Mouse (Mus musculus): ENCODE results near the gene 4930563M21Rik.
"Not testable (repeated sequence)": the region's sequence is repeated elsewhere in the genome, so short reads cannot be mapped to it uniquely, and the experiment has no call there.

Gene 4930563M21Rik

DNA sequence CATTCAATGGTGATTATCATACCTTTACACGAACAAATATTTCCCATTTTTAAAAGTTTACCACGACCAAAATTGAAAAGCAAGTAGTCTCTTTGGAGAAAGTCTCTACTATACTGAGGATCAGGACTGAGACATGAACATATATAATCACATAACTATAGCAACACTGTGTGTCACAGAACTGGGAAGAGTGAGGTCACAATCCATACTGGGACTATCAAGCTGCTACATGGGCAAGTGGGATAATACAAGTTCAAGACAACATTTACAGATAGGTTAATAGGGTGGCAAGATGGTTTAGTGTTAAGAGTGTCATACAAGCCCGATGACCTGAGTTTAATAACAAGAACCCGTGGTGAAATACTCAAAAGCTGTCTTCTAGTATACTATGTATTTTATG, at the start of gene 4930563M21Rik:
TSS of gene 4930563M21Rik (minus strand) at position 101 of the 400 bp plus-strand sequence.
- DNase-seq (ENCODE audit: low spot score): no peak

DNA sequence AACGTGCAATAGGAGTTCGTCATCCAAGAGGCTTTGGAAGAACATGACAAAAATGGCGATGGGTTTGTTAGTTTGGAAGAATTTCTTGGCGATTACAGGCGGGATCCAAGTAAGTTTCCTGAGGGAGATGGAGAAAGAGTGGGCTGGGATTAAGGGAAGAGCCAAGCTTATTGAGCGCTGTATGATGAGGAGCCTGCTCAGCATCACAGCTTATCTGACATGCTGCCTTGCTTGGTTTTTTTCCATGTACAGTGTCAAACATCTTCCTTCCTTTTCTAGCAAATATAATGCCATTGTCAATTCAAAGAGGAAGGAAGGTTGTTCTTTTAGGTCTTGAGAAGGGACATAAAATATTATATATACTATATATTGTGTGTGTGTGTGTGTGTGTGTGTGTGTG, 45.8 kb upstream of the 4930563M21Rik start:
- DNase-seq (ENCODE audit: low spot score): no peak

DNA sequence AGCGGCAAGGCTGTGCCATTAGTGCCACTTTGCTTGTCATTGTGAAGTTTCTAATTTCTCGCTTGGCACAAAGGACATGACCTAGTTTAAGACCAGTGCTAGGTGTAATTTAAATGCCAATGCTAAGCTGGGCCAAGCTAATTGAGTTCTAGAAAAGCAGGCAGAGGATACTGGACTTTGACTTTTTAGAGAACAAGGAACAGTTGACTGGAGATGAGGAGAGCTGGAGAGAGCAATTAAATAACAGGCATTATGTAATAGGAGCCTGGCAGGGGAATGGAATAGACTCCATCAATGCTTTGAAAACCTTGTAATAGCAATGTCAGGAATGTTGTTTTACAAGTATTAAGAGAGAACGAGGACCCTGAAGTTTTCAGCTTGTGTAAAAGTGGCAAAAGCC, 43.4 kb upstream of the 4930563M21Rik start:
- no peak for DNase-seq (ENCODE audit: low spot score)

DNA sequence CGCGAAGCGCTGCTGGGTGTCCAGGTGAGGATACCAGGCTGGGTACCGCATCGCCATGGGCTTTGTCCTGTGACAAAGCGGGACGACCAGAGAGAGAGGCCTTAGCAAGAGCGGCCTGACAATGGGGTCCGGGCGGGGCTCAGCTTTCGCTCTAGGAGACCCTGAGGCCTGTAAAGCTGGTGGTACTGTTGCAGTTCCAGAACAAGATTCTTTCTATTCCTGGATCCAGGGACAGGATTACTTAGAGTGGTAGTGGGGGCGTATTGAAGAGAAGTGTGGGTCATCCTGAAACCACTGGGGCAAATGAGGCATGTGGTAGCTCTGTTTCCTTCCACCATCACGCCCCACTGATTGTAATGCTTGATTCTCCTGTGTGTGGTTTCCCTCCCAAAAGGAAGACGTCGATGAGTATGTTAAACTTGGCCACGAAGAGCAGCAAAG, 31.9 kb upstream of the 4930563M21Rik start:
- DNase-seq (ENCODE audit: low spot score): no peak

DNA sequence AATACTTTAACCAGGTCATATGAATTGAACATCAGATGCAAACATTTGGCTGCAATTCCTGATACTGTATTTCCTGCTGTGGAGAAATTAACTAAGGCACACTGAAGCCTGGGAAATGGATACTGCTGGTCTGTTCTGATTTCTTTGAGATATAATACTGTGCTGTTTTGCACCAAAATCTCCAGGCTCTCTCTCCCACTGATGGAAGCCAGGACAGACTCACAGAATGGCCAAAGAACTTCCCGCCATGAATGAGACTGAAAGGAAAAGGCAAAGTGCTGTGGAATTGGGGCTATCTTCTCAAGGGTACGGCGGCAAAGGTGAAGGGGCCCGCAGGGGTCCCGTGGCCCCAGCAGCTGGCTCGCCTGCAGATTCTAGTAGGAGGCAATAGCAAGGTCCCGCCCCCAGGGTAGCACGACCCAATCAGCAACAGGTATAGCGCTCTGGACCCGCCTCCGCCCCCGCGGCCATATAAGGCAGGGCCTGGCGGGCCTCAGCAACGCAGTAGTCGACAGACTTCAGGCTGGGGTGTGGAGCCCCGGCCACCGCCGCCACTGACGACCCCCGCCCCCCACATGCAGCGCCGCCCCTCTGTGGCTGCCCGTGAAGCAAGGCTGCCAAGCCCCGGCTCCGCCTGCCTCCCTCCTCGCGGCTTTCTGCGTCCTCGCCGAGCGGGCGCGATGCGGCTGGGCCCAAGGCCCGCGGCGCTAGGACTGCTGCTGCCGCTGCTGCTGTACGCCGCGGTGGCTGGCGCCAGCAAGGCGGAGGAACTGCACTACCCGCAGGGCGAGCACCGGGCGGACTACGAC, 31.2 kb upstream of the 4930563M21Rik start, which contains the start of gene Rcn2:
TSS of gene Rcn2 (plus strand) at position 474 of the 809 bp plus-strand sequence.
- DNase-seq (ENCODE audit: low spot score): peak; percentile 96

- DNase-seq (ENCODE audit: low spot score): no peak
These were observed 21.9 kb upstream of the 4930563M21Rik start for GRCm38 (mm10) chr9:56032219-56032618.

DNA sequence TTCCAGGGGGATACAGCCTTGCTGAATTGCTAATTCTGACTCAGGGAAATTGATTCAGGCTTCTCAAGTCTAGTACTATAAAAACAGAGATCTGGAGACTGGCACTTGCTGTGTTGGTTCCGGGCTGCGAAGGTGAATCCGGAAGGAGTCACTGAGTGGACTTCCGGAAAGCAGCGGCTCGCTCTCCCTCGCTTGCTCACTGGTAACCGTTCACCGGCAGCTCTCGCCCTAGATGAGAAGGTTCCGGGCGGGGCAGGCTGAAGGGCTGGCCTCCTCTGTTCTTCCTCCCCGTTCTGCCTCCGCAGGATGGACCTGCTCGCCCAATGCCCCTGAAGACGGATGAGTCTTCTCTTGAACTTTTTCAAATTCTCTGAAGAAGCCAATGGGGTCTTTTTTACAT, 16.9 kb upstream of the 4930563M21Rik start:
- no peak for DNase-seq (ENCODE audit: low spot score)

GRCm38 (mm10) chr9:56024772-56025171, 14.4 kb upstream of the 4930563M21Rik start:
- DNase-seq (ENCODE audit: low spot score): peak; percentile 35

DNA sequence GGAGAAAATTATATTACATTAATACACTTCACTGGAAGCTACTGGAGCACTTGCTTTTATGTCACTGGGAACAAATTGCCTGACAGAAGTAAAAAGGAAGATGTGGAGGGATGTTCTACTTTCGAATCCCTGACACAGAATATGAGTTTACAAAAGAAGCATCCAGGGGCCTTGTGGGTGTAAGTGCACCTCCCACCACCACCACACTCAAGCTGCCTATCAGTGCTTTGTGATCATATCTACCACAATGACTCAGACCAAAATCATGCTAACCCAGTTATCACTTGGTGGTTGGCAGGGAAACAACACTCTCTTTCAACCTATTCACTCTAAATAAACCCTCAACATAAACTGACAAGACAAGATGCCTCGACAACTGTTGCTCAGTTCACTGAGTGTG, 5.7 kb downstream of the 4930563M21Rik start:
- not testable (repeated sequence) for DNase-seq (ENCODE audit: low spot score)

DNA sequence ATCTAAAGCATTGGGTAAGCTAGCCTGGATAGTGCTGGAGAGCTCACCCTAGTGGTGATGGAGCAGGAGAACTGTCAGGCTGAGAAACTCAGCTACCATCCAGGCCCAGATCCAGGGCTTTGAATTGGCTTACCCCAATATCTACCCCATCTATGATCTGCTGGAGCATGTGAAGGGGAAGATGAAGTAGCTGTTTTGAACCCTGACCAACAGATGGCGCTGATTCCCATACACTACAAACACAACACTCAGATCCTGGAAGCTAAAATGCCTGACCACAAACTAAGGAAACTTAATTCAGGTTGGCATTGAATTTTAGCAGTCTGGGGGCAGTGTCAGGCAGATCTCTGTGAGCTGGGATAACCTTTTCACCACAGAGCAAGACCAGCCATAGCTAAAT, 63.5 kb downstream of the 4930563M21Rik start:
- DNase-seq (ENCODE audit: low spot score): peak; percentile 43

DNA sequence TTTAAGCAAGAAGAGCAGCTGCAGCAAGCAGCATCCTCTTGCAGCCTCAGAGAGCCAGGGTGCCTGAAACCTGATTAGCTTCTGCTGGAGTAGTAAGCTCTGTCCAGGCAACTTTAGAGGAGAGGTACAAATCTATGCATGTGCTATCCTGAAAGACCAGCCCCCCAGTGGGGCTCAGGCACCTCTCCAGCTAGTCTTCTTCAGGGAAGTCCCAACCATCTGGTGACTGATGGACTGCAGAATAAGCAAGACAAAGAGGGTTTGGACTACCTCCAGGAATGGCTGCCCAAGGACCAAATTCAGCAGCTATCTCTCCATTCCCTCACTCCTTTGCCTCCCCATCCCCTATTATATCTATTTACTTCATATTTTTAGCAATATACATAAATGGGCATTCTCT, 69.0 kb downstream of the 4930563M21Rik start:
- DNase-seq (ENCODE audit: low spot score): no peak

- no peak for DNase-seq (ENCODE audit: low spot score)
These were observed 71.7 kb downstream of the 4930563M21Rik start for GRCm38 (mm10) chr9:55938618-55938985.

GRCm38 (mm10) chr9:55937664-55938617, 72.4 kb downstream of the 4930563M21Rik start, which contains the start of gene Scaper:
TSS of gene Scaper (minus strand) at chr9:55938119.
- DNase-seq (ENCODE audit: low spot score): peak; percentile 93

DNA sequence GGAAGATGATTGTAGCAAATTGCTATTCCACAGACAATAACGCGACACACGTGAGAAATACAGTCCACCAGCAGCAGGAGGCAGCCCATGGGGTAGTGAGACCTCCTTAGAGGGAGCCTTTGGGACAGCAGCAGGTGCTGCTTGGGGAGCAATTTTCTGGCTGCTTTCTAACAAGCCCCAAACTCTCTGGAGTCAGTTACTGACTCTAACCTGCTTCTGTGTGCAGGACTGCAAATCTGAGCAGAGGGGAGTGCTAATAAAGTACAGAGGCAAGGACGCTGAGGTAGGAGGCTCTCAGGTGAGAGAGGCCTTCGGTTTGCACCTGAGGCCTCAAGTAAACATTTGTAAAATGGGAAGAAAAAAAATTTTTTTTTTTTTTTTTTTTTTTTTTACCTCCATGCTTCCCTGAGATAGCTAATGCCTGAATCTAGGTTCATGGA, 73.1 kb downstream of the 4930563M21Rik start:
- peak; percentile 18 for DNase-seq (ENCODE audit: low spot score)

DNA sequence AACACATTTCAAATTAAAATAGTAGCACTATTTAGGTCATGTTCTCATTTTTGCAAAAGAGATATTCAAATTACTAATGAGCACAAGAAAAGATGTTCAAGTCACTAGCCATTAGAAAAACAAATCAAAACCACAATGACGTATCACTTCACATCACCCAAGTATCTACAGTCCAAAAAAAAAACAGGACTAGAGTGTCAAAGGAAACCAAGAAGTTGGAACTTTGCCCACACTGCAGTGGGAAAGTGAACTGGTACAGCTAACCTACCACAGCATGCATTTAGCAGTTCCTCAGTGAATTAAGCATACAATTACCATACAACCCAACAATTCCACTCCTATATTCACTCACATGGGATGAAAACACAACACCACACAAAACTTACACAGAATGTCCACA, 77.9 kb downstream of the 4930563M21Rik start:
- DNase-seq (ENCODE audit: low spot score): peak; percentile 41

DNA sequence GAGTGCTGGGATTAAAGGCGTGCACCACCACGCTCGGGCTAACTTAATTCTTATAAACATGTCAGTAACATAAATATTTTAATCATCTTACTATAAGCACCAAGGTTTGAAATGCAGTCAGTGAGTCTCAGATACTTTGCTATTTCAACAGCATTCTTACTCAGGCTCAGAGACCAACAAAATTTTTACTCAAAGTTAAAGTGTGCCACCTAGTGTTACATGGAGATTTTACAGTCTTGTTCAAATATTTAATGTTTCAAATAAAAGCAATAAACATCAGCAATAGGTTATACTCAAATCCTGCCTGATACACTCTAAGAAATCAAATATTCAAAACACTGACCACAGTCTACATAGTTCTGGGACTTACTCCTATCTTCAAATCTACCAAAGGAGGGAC, 91.8 kb downstream of the 4930563M21Rik start:
- DNase-seq (ENCODE audit: low spot score): peak; percentile 58

GRCm38 (mm10) chr9:55916751-55917150, 93.6 kb downstream of the 4930563M21Rik start:
- DNase-seq (ENCODE audit: low spot score): no peak

Data from MN1 (cell line).